Mouse (Mus musculus): ENCODE data around the gene Nr1d1. TPM values are rescaled to one million over a fixed set of nuclear protein-coding genes. Genes with fewer than 3 reads are reported as not detected.

The Nr1d1 gene
- polyA plus RNA-seq, 1 experiment = 206 TPM

DNA sequence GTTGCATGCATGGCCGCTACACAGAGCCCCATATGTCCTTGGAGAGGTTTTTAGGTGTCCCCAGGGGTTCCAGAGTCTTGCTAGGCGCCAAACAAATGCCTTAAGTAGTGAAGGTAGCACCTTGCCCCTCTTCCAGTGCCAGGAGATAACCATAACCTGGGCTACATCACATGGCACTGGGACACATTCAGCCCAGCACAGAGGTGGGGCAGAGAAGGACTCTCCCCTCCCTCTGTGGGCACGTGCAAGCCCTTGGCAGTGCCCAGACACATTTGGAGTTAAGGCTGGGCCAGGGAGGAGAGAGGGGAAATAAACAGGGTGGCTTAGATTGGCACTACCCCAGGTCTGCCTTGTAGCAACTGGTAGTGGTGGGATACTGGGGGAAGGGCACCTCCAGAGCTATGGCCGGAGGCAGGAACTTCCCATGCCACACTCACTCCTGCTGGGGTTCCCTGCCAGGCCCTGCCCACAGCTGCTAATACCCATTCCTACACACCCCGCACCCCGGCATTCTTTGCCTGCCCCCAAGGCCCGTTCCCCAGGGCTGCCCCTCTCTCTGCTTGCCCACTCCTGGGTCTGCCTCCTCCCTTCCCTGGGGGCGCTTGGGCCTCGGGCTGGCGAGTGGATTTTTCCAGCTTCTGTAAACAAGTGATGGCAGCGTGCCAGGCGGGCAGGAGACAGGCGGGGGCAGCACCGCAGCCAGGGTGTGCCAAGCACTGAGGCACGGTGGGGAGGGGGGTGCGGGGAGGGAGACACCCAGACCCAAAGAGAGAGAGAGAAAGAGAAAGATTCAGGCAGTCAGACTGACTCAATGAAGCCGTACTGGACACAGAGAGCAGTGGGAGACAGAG lies 24.6 kb downstream of the Nr1d1 start:
- TF ChIP-seq CTCF (IDR thresholded peaks at IDR 0.05; ENCODE audit: extremely low read depth, insufficient read length, insufficient replicate concordance, low read depth, low read length) (no peak), POLR2A (IDR thresholded peaks at IDR 0.05; ENCODE audit: low read depth, low read length) (peak; percentile 17; the same call in 1 of the 2 replicates)
- WGBS = 10% methylated on average over 16 of the region's 17 CpGs
- Histone ChIP-seq H3K36me3 (ENCODE audit: control insufficient read depth, insufficient read depth, low read length) (0 out of 2 replicates have a peak, but pooled peaks cover 1% of the 10 kb centered on the region), H3K4me3 (ENCODE audit: low read depth, low read length) (peak overlapping the region; percentile 48), H3K27me3 (ENCODE audit: control insufficient read depth, insufficient read depth, low read length) (no peaks in the 10 kb centered on the region), H3K27ac (ENCODE audit: insufficient read depth, low read depth, low read length) (peak overlapping the region; percentile 99), H3K4me1 (ENCODE audit: control insufficient read depth, insufficient read depth, insufficient read length, low read length) (peaks cover 67% of the 10 kb centered on the region)

DNA sequence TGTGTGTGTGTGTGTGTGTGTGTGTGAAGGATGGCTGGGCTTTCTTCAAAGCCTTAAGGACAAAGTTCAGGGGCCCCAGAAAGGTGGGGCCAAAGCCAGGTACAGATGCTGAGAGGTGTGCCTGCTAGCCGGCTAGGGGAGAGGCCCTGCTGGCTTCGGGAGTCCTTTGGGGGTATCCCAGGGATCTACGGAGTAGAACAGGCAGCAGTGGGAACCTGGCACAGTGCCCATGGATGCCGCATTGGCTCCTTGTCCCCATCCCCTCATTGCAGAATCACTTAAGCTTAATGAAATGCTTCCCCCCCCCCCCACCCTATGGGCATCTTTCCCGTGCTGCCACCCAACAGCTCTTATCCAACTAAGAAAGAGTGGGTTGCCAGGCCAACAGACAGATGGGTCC lies 25.4 kb downstream of the Nr1d1 start:
- peaks cover 68% of the 10 kb centered on the region for H3K4me1 ChIP-seq (ENCODE audit: control insufficient read depth, insufficient read depth, insufficient read length, low read length)
- peak overlapping the region; percentile 99 for H3K27ac ChIP-seq (ENCODE audit: insufficient read depth, low read depth, low read length)
- TF ChIP-seq CTCF (IDR thresholded peaks at IDR 0.05; ENCODE audit: extremely low read depth, insufficient read length, insufficient replicate concordance, low read depth, low read length) = no peak
- TF ChIP-seq POLR2A (IDR thresholded peaks at IDR 0.05; ENCODE audit: low read depth, low read length) = peak; percentile 53; the same call in 1 of the 2 replicates
- 15% methylated on average over 5 of the region's 5 CpGs for WGBS
- H3K36me3 ChIP-seq (ENCODE audit: control insufficient read depth, insufficient read depth, low read length) = 0 out of 2 replicates have a peak, but pooled peaks cover 1% of the 10 kb centered on the region
- H3K4me3 ChIP-seq (ENCODE audit: low read depth, low read length) = peak overlapping the region; percentile 47
- no peaks in the 10 kb centered on the region for H3K27me3 ChIP-seq (ENCODE audit: control insufficient read depth, insufficient read depth, low read length)

DNA sequence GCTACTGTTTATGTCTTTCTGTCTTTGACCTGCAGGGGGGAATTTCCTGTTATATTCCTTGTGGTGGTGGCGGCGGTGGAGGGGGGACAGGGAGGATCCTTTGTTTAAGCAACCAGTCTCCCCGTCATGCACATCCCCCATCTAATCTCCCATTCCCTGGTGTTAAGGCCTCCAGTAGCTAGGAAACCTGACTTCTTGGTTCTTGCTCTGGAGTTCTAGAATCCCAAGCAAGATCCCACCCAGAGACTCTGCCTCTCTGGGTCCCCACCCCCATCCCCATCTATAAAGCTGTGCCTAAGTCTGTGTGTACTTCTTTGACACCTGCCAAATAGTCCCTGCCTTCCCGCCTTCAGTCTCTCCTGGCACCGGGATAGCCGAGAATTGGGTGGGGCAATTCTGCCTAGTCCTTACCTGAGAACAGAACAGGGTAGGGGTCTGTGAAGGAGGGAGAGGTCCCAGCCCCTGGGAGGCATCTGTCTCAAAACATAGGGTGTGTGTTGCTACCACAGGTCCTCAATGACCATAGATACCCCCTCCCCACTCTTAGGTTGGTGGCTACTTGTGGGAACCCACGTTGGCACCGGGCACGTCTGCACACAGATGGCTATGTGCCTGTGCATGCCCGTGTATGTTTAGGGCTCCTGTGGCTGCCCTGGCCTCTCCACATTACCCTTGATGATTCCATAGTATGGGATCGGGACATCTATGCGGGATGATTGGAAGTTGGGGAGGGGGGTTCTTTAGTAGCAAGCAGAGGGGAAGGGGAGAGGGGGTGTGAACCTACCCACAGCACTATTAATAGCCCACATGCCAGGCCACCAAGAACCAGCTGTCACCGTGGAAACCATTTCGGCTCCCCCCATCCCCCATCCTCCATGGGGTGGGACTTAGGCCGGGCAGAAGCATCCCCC lies 26.4 kb downstream of the Nr1d1 start:
- Histone ChIP-seq H3K27ac (ENCODE audit: insufficient read depth, low read depth, low read length) (peak overlapping the region; percentile 98), H3K36me3 (ENCODE audit: control insufficient read depth, insufficient read depth, low read length) (0 out of 2 replicates have a peak, but pooled peaks cover 1% of the 10 kb centered on the region), H3K4me1 (ENCODE audit: control insufficient read depth, insufficient read depth, insufficient read length, low read length) (peaks cover 68% of the 10 kb centered on the region), H3K27me3 (ENCODE audit: control insufficient read depth, insufficient read depth, low read length) (no peaks in the 10 kb centered on the region), H3K4me3 (ENCODE audit: low read depth, low read length) (peak overlapping the region; percentile 47)
- TF ChIP-seq CTCF (IDR thresholded peaks at IDR 0.05; ENCODE audit: extremely low read depth, insufficient read length, insufficient replicate concordance, low read depth, low read length) (peak; percentile 20; the same call in 1 of the 2 replicates), POLR2A (IDR thresholded peaks at IDR 0.05; ENCODE audit: low read depth, low read length) (no peak)
- 10% methylated on average over 15 of the region's 15 CpGs for WGBS

DNA sequence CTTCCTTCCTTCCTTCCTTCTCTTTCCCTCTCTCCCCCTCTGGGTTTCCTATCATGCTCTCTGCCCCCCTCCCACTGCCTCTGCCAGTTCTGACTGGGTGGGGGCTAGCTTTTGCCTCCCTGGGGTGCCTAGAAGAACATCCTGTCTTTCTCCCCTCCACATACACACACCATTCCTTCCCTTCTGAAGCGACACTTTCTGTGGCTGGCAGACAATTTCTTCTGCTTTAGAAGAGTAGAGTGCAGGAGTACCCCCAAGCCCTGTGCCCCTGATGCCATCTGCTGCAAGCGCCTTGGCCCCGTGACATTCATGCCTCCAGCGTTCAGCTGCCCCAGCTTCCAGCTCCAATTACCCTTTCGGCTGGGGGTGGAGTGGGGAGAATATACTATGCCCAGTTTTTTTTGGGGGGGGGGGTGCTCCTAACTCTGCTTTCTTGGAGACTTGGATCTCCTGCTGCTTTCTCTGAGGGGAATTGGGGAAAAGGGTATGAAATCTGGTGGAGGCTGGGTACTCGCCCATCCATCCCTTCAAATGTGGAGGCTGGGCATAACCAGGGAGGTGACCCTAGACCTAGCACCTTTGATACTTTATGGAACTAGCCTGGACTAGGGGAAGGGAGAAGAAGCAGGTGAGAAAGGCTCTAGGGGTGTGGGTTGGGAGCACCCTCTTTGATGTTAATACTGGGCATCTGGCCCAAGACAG lies 27.2 kb downstream of the Nr1d1 start:
- no peaks in the 10 kb centered on the region for H3K36me3 ChIP-seq (ENCODE audit: control insufficient read depth, insufficient read depth, low read length)
- TF ChIP-seq CTCF (IDR thresholded peaks at IDR 0.05; ENCODE audit: extremely low read depth, insufficient read length, insufficient replicate concordance, low read depth, low read length) (no peak), POLR2A (IDR thresholded peaks at IDR 0.05; ENCODE audit: low read depth, low read length) (no peak)
- no peaks in the 10 kb centered on the region for H3K27me3 ChIP-seq (ENCODE audit: control insufficient read depth, insufficient read depth, low read length)
- peak overlapping the region; percentile 98 for H3K27ac ChIP-seq (ENCODE audit: insufficient read depth, low read depth, low read length)
- peaks cover 66% of the 10 kb centered on the region for H3K4me1 ChIP-seq (ENCODE audit: control insufficient read depth, insufficient read depth, insufficient read length, low read length)
- peak overlapping the region; percentile 25 for H3K4me3 ChIP-seq (ENCODE audit: low read depth, low read length)
- 14% methylated on average over 6 of the region's 6 CpGs for WGBS

DNA sequence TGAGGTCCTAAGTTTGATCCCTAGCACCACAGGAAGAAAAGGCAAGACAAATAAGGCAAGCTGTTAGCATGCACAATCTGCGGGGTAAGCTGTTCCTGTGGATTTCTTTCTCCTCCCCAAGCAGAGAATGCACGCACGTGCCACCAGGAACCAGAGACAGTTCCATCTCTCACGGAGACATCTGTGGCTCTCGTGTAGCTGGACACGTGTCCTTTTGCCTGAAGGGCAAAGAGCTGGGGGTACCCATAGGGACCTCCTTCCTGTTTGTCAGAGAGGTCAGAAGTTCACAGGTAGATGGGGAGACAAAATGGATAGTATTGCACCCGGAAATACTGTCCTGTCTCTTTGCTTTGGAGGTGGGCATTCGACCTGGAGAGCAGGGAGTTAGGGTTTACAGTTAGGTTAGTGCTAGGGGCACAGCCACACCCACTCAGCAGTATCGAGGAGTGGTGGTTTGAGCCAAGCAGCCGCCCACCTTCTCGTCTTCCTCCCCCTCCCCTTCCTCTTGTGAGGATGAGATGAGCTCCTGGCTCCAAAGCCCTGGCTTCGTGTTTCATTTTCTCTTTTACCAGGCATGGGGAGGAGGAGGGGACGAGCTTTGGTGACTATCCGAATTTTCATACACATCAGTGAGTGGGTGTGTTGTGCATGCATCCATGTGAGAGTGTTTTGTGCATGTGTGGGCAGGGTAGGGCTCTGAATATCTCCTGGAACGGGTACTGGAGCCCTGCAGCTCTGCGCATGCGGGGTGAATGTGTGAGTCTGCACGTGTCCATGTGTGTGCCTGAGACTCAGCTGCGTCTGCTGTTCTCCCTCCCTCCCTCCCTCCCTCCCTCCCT lies 28.1 kb downstream of the Nr1d1 start:
- WGBS = 2% methylated on average over 19 of the region's 19 CpGs
- TF ChIP-seq CTCF (IDR thresholded peaks at IDR 0.05; ENCODE audit: extremely low read depth, insufficient read length, insufficient replicate concordance, low read depth, low read length) = no peak
- TF ChIP-seq POLR2A (IDR thresholded peaks at IDR 0.05; ENCODE audit: low read depth, low read length) = no peak
- H3K4me1 ChIP-seq (ENCODE audit: control insufficient read depth, insufficient read depth, insufficient read length, low read length) = peaks cover 58% of the 10 kb centered on the region
- H3K36me3 ChIP-seq (ENCODE audit: control insufficient read depth, insufficient read depth, low read length) = no peaks in the 10 kb centered on the region
- H3K4me3 ChIP-seq (ENCODE audit: low read depth, low read length) = peak overlapping the region; percentile 46
- peak overlapping the region; percentile 94 for H3K27ac ChIP-seq (ENCODE audit: insufficient read depth, low read depth, low read length)
- no peaks in the 10 kb centered on the region for H3K27me3 ChIP-seq (ENCODE audit: control insufficient read depth, insufficient read depth, low read length)
